Mouse (Mus musculus) bone marrow, adult 2 months (tissue): ENCODE results near the gene Dnah9.

Experiments
- CTCF ChIP-seq: fragments of 200-500 bp; IDR thresholded peaks from 2 replicates; pipeline ENCODE4 v1.5.1; 2011; ENCODE audit warnings: low read length, control low read depth; ENCODE audit not compliant: control insufficient read depth, insufficient read depth
- POLR2A ChIP-seq: fragments of 200-500 bp; IDR thresholded peaks from 2 replicates; pipeline ENCODE4 v1.6.1; 2011; ENCODE audit warnings: low read depth, mild to moderate bottlenecking, control low read depth, low read length, borderline replicate concordance; ENCODE audit not compliant: control insufficient read depth

- TF ChIP-seq CTCF (no peak), POLR2A (no peak)
Measured at GRCm38 (mm10) chr11:65787421-65788151, 380.8 kb downstream of the Dnah9 start.
